Mouse (Mus musculus): ENCODE measurements around the gene Sbno1. TPM values are rescaled to one million over a fixed set of nuclear protein-coding genes. Genes with fewer than 3 reads are reported as not detected.
"Not testable (repeated sequence)": the region's sequence is repeated elsewhere in the genome, so short reads cannot be mapped to it uniquely, and the experiment has no call there.

Gene Sbno1
- 42.1 and 53.2 TPM in 2 replicates for polyA plus RNA-seq (2012; rRNA removed)

DNA sequence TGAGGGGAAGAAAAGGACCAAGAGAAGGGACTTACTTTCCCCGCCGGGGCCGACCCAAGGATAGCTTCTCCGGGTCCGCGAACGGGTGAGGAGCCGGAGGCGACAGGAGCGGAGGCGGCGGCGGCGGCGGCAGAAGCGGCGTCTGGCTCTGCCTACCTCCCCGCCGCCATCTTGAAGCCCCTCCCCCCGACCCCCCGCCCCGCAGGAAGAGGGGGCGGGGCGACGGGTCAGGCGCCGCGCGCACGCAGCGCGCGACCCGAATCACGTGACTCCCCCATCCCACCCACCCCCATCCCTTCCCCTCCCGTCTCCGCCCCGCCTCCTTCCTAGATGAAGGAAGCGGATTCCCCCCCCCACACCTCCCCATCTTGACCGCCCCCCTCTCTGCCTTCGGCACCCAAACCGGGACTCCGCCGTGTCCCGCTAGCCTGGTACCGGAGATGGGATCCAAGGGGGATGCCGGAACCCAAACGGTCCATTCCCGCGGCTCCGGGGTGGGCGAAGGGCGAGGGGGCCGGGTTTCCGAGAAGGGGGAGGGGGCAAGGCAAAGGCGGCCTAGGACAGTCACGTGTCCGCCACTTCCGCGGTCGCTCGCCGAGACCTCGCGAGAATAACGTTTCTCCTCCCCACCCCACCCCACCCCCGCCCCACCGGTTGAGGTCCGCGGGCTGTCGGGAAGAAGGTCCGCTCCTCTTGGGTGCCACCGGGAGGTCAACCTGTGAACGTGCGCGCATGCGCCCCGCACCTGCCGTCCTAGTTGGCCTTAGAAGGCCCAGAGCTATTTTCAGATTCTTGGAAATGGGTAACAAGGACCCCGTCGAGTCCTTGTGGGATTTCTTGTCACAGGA, at the start of gene Sbno1:
TSS of gene Sbno1 (minus strand) at position 590 of the 848 bp plus-strand sequence.
- TF ChIP-seq CTCF (IDR thresholded peaks at IDR 0.05; ENCODE audit: borderline replicate concordance, extremely low read depth, insufficient read depth, insufficient read length) (peak; percentile 18; the same call in 1 of the 2 replicates), POLR2A (IDR thresholded peaks at IDR 0.05; ENCODE audit: borderline replicate concordance, extremely low read depth, insufficient read depth, insufficient read length, poor library complexity, severe bottlenecking) (peak; percentile 82)

GRCm38 (mm10) chr5:124470591-124471171, 44.9 kb upstream of the Sbno1 start:
- DNase-seq (ENCODE audit: low read depth), result no peak
- no peak for TF ChIP-seq CTCF (IDR thresholded peaks at IDR 0.05; ENCODE audit: borderline replicate concordance, extremely low read depth, insufficient read depth, insufficient read length)
- no peak for TF ChIP-seq POLR2A (IDR thresholded peaks at IDR 0.05; ENCODE audit: borderline replicate concordance, extremely low read depth, insufficient read depth, insufficient read length, poor library complexity, severe bottlenecking)

More for the DNA sequence above, at the start of gene Sbno1:
- peak; percentile 99 for DNase-seq (ENCODE audit: low read depth)

- no peak for TF ChIP-seq CTCF (IDR thresholded peaks at IDR 0.05; ENCODE audit: borderline replicate concordance, extremely low read depth, insufficient read depth, insufficient read length)
- no peak for TF ChIP-seq POLR2A (IDR thresholded peaks at IDR 0.05; ENCODE audit: borderline replicate concordance, extremely low read depth, insufficient read depth, insufficient read length, poor library complexity, severe bottlenecking)
Measured at GRCm38 (mm10) chr5:124469486-124469885, 43.7 kb upstream of the Sbno1 start.

DNA sequence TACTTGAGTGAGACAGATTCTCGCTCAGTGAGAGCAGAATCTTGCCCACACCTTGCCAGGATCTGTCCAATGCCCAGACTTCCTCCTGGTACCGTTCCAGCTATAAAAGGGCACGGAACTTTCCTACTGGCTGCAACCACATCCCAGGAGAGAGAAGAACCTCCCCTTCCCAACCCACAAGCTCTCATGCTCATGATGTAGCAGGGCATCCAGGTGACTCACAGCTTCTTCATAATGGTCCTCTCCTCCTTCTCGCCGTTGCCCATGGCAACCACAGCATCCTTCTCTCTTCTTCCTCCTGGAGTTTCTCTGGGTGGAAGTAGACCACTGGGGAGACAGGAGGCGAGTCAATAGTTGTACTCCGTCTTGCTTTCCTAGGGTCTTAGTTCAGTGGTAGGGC, 42.6 kb upstream of the Sbno1 start:
- DNase-seq (ENCODE audit: low read depth), result no peak
- TF ChIP-seq POLR2A (IDR thresholded peaks at IDR 0.05; ENCODE audit: borderline replicate concordance, extremely low read depth, insufficient read depth, insufficient read length, poor library complexity, severe bottlenecking), result no peak
- TF ChIP-seq CTCF (IDR thresholded peaks at IDR 0.05; ENCODE audit: borderline replicate concordance, extremely low read depth, insufficient read depth, insufficient read length), result no peak

More at GRCm38 (mm10) chr5:124469486-124469885, 43.7 kb upstream of the Sbno1 start:
- no peak for DNase-seq (ENCODE audit: low read depth)

- no peak for TF ChIP-seq CTCF (IDR thresholded peaks at IDR 0.05; ENCODE audit: borderline replicate concordance, extremely low read depth, insufficient read depth, insufficient read length)
- TF ChIP-seq POLR2A (IDR thresholded peaks at IDR 0.05; ENCODE audit: borderline replicate concordance, extremely low read depth, insufficient read depth, insufficient read length, poor library complexity, severe bottlenecking), result no peak
- DNase-seq (ENCODE audit: low read depth), result no peak
Measured at GRCm38 (mm10) chr5:124467766-124468165, 42.0 kb upstream of the Sbno1 start.

DNA sequence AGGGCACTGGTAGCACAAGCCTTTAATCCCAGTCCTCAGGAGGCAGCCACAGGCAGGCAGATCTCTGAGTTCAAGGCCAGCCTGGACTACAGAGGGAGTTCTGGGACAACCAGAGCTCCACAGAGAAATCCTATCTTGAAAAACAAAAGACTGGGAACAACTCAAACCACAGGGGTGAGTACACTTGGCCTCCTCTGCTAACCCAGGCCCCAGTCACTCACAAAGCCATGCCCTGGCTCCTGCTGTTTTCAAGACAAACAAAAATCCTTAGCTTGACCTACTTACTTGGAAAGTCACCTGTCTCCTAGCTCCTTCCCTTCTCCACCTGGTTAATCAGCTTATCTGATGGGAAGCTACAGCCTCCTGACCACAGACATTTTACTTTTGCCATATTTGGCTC, 39.1 kb upstream of the Sbno1 start:
- no peak for DNase-seq (ENCODE audit: low read depth)
- TF ChIP-seq CTCF (IDR thresholded peaks at IDR 0.05; ENCODE audit: borderline replicate concordance, extremely low read depth, insufficient read depth, insufficient read length) (no peak), POLR2A (IDR thresholded peaks at IDR 0.05; ENCODE audit: borderline replicate concordance, extremely low read depth, insufficient read depth, insufficient read length, poor library complexity, severe bottlenecking) (no peak)

DNA sequence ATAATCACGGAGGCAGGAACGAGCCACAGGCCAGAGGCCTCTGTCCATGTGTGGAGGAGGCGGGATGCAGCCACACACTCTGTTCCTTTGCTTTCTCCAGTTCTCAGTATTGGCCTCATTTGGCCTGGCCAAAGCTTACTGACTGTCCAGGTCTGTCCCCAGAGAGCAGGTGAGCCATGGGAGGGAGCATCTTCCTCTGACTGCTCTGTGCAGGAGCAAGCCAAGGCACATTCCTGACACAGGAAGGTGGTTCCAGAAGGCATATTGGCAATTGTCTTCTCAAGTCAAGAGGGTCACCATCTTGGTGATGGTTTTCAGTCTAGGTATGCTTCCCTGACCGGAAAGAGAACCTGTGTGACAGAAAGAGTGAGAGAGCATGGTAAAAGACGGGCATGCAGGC, 37.7 kb upstream of the Sbno1 start:
- TF ChIP-seq POLR2A (IDR thresholded peaks at IDR 0.05; ENCODE audit: borderline replicate concordance, extremely low read depth, insufficient read depth, insufficient read length, poor library complexity, severe bottlenecking) (no peak), CTCF (IDR thresholded peaks at IDR 0.05; ENCODE audit: borderline replicate concordance, extremely low read depth, insufficient read depth, insufficient read length) (no peak)
- no peak for DNase-seq (ENCODE audit: low read depth)

DNA sequence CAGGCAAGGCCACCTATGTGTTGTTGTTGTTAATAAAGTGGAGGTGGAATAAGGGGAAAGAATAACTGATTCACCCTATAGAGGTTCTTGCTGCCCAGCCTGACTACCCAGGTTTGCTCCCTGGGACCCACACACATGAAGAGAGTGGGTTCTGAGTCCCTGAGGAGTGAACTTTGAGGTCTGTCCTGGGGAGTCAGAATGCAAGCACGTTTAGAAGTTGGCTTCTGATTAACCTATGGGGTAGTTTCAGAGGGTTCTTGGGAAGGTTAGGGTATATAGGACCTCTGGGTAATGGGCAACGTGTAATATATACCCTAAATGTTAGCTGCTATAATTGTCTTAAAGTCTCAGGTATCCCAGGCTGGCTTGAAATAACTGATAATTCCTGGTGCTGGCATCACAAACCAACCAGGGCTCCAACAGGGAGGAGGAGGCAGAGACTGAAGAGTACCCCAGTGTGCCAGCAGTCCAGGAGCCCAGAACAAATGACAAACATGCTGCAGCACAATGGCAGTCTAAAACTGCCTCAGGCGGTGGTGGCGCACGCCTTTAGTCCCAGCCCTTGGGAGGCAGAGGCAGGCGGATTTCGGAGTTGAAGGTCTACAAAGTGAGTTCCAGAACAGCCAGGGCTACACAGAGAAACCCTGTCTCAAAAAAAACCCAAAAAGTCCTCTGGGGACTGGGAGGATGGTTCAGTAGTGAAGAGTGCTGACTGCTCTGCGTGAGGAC, 36.7 kb upstream of the Sbno1 start:
- no peak for TF ChIP-seq POLR2A (IDR thresholded peaks at IDR 0.05; ENCODE audit: borderline replicate concordance, extremely low read depth, insufficient read depth, insufficient read length, poor library complexity, severe bottlenecking)
- TF ChIP-seq CTCF (IDR thresholded peaks at IDR 0.05; ENCODE audit: borderline replicate concordance, extremely low read depth, insufficient read depth, insufficient read length), result no peak
- DNase-seq (ENCODE audit: low read depth), result no peak

- not testable (repeated sequence) for DNase-seq (ENCODE audit: low read depth)
Measured at GRCm38 (mm10) chr5:124460922-124461321, 35.1 kb upstream of the Sbno1 start.

DNA sequence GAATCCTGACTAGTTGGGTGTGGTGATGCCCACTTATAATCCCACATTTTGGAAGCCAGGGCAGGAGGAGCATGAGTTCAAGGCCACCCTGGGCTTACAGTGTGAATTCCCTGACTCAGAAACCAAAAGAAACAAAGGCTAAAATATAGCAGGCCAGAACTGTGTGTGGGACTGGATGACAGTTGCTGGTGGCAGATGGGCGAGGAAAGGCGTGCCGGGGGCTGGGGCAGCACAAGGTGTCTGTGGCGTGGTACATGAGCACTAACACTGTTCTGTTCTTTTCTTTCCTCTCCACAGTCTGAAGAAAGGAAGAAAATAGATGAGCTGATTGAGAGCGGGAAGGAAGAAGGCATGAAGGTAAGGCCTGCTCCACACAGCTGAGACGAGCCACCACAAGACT, 31.0 kb upstream of the Sbno1 start:
- DNase-seq (ENCODE audit: low read depth), result no peak
- no peak for TF ChIP-seq CTCF (IDR thresholded peaks at IDR 0.05; ENCODE audit: borderline replicate concordance, extremely low read depth, insufficient read depth, insufficient read length)
- TF ChIP-seq POLR2A (IDR thresholded peaks at IDR 0.05; ENCODE audit: borderline replicate concordance, extremely low read depth, insufficient read depth, insufficient read length, poor library complexity, severe bottlenecking), result no peak

GRCm38 (mm10) chr5:124454082-124454419, 28.2 kb upstream of the Sbno1 start:
- no peak for TF ChIP-seq POLR2A (IDR thresholded peaks at IDR 0.05; ENCODE audit: borderline replicate concordance, extremely low read depth, insufficient read depth, insufficient read length, poor library complexity, severe bottlenecking)
- TF ChIP-seq CTCF (IDR thresholded peaks at IDR 0.05; ENCODE audit: borderline replicate concordance, extremely low read depth, insufficient read depth, insufficient read length), result no peak
- DNase-seq (ENCODE audit: low read depth), result no peak
